Mouse (Mus musculus) midbrain, embryonic 10.5 days (tissue): ENCODE data around the gene Tectb. TPM values are rescaled to one million over a fixed set of nuclear protein-coding genes. Genes with fewer than 3 reads are reported as not detected.

Experiments
- DNase-seq: peaks from one replicate; pipeline ENCODE4 v3.0.0-alpha.2; 2017; ENCODE audit warnings: low spot score
- H3K27ac ChIP-seq: fragments of 300-500 bp; sonication (generic); replicated peaks from 2 replicates; pipeline ENCODE4 v1.5.1; 2016; ENCODE audit warnings: mild to moderate bottlenecking
- H3K27me3 ChIP-seq: fragments of 300-500 bp; sonication (generic); 2 replicates; pipeline ENCODE4 v1.6.1; 2016; ENCODE audit warnings: low read depth, mild to moderate bottlenecking; ENCODE audit not compliant: poor library complexity, severe bottlenecking
- H3K36me3 ChIP-seq: fragments of 300-500 bp; sonication (generic); 2 replicates; pipeline ENCODE4 v1.6.1; 2016; ENCODE audit warnings: mild to moderate bottlenecking, moderate library complexity
- H3K4me1 ChIP-seq: fragments of 300-500 bp; sonication (generic); 2 replicates; pipeline ENCODE4 v1.6.1; 2016
- H3K4me3 ChIP-seq: fragments of 300-500 bp; sonication (generic); 2 replicates; pipeline ENCODE4 v1.5.1; 2016; ENCODE audit warnings: mild to moderate bottlenecking, moderate library complexity
- H3K9me3 ChIP-seq: fragments of 300-500 bp; sonication (generic); replicated peaks from 2 replicates; pipeline ENCODE4 v1.6.1; 2016; ENCODE audit warnings: mild to moderate bottlenecking
- WGBS: fragments of 180-500 bp; shearing (Covaris S2); methylation state at CpG from one replicate; pipeline ENCODE4 v1.1.7; 2016; 5-methylcytosine and 5-hydroxymethylcytosine counted together
- polyA plus RNA-seq: library from polyadenylated mRNA; unstranded; fragments of >200 nt; fragmentation: Nextera tagmentation; extraction: Ambion mirVana; gene quantifications from 2 replicates; pipeline ENCODE4 v1.2.1, GENCODE M21; 2016

The Tectb gene
- polyA plus RNA-seq, 1 experiment from 2014 or later = not detected

DNA sequence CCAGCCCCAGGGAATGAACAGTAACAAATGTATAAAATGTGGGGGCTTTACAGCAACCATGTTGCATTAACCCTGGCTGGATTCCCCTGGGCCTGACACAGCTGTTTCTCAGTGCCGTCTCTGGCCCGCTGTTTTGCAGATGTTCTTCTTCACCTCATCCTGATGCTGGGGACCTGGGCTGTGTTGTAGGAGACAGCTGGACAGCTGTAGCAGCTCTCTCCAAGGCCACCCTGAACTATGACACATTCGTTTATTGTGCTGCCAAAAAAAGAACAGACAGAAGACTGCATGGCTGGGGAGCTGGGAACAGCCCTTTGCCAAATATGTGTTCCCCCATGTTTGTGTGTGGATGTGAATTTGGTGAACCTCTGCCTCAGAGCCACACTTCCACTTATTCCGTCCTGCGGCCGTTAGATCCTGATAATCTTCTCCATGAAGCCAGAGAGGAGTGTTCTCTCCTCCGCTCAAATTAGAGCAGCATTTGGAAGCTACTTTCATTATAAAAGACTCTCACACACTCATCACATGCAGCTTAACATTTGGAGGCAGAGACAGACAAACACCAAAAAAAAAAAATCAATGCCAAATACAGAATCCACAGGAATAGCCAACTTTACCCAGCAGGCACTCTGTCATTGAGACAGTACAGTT, 14.1 kb downstream of the Tectb start:
- WGBS = 92% methylated on average over 7 of the region's 7 CpGs
- H3K27ac ChIP-seq = peak overlapping the region; percentile 28; the same call in 1 of the 2 replicates
- no peaks in the 10 kb centered on the region for H3K36me3 ChIP-seq
- peaks cover 7% of the 10 kb centered on the region; the same call in 1 of the 2 replicates for H3K27me3 ChIP-seq
- H3K9me3 ChIP-seq = no peaks in the 10 kb centered on the region
- H3K4me1 ChIP-seq = peaks cover 35% of the 10 kb centered on the region
- no peak for DNase-seq
- no peak overlapping the region for H3K4me3 ChIP-seq

DNA sequence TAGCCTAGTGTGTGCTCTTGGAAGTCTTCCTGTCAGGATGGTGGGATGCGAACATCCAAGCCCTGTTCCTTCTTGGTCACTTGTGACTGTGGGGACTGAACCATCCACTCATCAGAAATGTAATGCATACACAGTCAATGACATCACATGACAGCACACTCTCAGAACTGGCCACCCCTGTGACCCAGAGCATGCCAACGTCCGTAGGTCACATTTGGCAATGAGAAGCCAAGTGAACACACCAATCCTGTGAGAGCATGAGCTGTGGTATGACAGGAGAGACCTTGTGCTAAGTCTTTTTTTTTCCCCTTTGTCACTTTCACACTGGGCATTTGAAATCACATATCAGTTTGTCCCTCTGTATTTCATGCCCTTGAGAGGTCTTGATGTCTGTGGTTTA, 15.0 kb downstream of the Tectb start:
- H3K4me3 ChIP-seq = no peak overlapping the region
- no peaks in the 10 kb centered on the region for H3K36me3 ChIP-seq
- peaks cover 35% of the 10 kb centered on the region for H3K4me1 ChIP-seq
- H3K27me3 ChIP-seq = peaks cover 7% of the 10 kb centered on the region; the same call in 1 of the 2 replicates
- 87% methylated on average over 3 of the region's 3 CpGs for WGBS
- no peak for DNase-seq
- H3K9me3 ChIP-seq = no peaks in the 10 kb centered on the region
- H3K27ac ChIP-seq = no peak overlapping the region

DNA sequence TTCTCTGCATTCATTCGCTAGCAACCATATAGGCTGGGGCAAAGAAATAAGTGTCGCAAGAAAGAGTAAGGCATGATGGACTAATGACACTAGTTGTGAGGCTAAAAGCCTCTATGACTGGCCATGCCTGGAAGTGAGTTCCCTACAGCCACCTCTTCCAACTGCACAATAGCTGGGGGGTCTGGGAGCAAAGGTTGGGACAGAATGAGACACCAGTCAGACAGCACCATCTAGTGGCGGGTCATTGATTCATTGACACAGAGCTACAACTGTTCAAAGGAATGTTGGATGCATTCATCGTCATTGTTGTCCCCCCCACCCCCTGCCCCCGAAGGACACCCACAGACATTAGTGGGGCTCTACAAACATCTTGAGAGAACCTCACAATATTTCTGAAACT, 17.8 kb downstream of the Tectb start:
- Histone ChIP-seq H3K27me3 (peaks cover 7% of the 10 kb centered on the region; the same call in 1 of the 2 replicates), H3K27ac (peak overlapping the region; percentile 78), H3K4me3 (peak overlapping the region; percentile 37), H3K4me1 (peaks cover 22% of the 10 kb centered on the region), H3K9me3 (no peaks in the 10 kb centered on the region), H3K36me3 (no peaks in the 10 kb centered on the region)
- peak; percentile 82 for DNase-seq
- 35% methylated on average over 5 of the region's 5 CpGs for WGBS

DNA sequence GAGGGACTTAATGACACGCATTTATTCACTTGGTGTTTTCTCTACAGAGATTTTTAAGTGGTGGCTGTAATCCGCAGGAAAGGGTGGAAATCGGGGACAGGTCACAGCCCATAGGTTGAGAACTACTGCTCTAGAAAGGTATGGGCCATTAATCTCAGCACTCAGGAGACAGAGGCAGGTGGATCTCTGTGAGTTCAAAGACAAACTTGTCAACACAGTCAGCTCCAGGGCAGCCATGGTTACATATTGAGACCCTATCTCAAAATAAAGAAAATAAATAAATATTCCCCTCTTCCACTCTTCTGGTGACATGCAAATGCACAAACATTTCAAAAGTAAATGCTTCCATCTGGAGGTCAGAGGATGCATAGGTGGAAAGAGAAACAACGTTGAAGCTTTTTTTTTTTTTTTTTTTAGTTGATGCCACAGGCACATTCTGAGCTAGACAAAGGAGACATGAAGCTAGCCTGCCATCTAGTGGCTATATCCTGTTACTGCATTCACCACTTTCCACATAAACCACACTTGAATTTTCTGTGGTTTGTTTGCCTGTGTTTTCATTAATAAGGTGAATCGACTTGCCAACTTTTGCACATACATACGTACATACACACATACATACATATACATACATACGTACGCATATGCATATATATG, 26.1 kb downstream of the Tectb start:
- Histone ChIP-seq H3K27ac (no peak overlapping the region), H3K36me3 (no peaks in the 10 kb centered on the region), H3K4me1 (0 out of 2 replicates have a peak, but pooled peaks cover 2% of the 10 kb centered on the region), H3K9me3 (no peaks in the 10 kb centered on the region), H3K4me3 (no peak overlapping the region), H3K27me3 (peaks cover 4% of the 10 kb centered on the region; the same call in 1 of the 2 replicates)
- peak; percentile 30 for DNase-seq
- 38% methylated on average over 8 of the region's 8 CpGs for WGBS

DNA sequence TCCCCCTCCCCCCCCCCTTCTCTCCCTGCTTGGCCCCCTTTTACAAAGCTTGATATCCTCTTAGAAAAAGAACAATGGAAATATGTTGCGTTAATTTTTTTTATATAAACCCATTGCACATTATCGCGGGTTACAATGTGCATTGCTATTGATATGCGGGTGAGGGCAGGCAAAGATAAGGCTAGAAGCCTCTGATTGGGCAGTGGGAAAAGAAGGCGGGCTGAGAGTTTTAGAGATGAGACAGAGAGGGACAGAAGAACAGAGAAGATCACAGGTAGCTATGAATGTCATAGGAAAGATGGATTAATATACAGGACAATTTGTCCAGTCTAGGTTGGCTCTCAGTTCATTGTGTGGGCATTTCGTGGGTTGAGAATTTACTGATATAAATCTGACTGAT, 26.7 kb downstream of the Tectb start:
- Histone ChIP-seq H3K27me3 (peaks cover 4% of the 10 kb centered on the region; the same call in 1 of the 2 replicates), H3K4me3 (no peak overlapping the region), H3K4me1 (no peaks in the 10 kb centered on the region), H3K9me3 (no peaks in the 10 kb centered on the region), H3K27ac (no peak overlapping the region), H3K36me3 (no peaks in the 10 kb centered on the region)
- DNase-seq = no peak
- WGBS = 61% methylated on average over 6 of the region's 6 CpGs

DNA sequence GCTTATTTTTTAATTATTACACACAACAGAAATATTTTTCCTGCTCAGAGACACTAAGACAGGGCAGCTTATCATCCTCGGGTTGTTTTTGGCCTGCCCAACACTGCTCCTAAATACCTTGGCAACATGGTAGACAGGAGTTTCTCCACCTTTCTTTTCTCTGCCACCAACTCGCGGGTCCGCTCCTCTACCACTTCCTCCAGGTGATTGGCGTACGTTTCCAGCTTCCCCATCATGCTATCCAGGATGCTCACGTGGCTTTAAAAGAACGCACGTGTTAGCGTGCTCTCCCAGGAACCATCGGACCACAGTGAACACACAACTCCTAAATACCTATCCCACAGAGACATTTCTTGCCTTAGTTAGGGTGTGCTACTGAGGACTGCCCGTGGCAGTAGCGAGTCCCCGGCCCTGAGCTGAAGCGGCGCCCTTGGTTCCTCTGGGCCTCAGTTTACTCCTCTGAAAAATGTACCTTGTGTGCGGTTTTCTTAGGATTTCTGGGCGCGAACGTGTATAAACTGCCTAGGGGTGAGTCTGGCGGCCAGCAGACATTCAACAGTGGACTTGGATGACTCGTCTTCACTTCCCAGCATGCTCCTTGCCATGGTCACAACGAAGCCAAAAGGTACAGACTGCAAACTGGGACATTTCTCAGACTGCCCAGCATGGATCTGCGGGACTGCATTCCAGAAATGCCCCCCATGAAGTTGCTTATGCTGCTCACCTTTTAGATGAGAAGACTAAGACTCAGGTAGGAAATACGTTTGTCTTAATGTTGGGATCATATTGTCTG, 27.4 kb downstream of the Tectb start:
- Histone ChIP-seq H3K9me3 (no peaks in the 10 kb centered on the region), H3K4me1 (no peaks in the 10 kb centered on the region), H3K4me3 (no peak overlapping the region), H3K36me3 (no peaks in the 10 kb centered on the region), H3K27me3 (peaks cover 4% of the 10 kb centered on the region; the same call in 1 of the 2 replicates), H3K27ac (no peak overlapping the region)
- no peak for DNase-seq
- 69% methylated on average over 25 of the region's 25 CpGs for WGBS

DNA sequence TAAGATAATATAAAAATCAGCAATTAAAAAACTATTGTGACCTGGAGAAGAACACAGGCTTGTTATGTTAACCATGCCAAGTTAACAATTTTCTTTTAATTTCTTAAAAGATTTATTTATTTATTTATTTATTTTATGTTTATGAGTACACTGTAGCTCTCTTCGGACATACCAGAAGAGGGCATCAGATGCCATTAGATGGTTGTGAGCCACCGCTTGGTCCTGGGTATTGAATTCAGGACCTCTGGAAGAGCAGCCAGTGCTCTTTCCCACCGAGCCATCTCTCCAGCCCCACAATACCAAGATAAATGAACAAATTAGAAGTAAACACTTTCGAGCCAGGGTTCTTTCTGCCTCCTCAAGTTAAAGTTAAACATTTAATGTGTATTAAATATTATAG, 28.1 kb downstream of the Tectb start:
- 83% methylated on average over 4 of the region's 4 CpGs for WGBS
- no peaks in the 10 kb centered on the region for H3K4me1 ChIP-seq
- peaks cover 4% of the 10 kb centered on the region; the same call in 1 of the 2 replicates for H3K27me3 ChIP-seq
- no peak overlapping the region for H3K4me3 ChIP-seq
- no peak overlapping the region for H3K27ac ChIP-seq
- H3K9me3 ChIP-seq = no peaks in the 10 kb centered on the region
- no peak for DNase-seq
- H3K36me3 ChIP-seq = no peaks in the 10 kb centered on the region

DNA sequence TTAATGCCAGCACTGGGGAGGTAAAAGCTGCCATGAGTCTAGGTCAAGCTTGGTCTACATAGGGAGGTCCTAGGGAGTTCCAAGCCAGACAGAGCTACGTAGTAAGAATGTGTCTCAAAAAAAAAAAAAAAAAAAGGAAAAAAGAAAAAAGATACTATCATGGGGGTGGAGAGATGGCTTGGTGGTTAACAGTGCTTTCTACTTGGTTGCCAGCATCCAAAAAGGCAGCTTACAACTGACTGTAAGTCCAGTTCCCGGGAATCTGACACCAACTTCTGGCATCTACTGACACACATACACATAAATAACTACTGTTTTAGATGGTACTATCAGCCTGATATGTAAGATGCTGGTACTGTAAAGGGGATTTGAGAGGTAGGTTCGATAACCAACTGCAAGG, 28.6 kb downstream of the Tectb start:
- no peak overlapping the region for H3K27ac ChIP-seq
- H3K4me3 ChIP-seq = no peak overlapping the region
- 86% methylated on average over 3 of the region's 3 CpGs for WGBS
- no peaks in the 10 kb centered on the region for H3K4me1 ChIP-seq
- no peaks in the 10 kb centered on the region for H3K9me3 ChIP-seq
- no peaks in the 10 kb centered on the region for H3K36me3 ChIP-seq
- H3K27me3 ChIP-seq = peaks cover 4% of the 10 kb centered on the region; the same call in 1 of the 2 replicates
- DNase-seq = no peak

DNA sequence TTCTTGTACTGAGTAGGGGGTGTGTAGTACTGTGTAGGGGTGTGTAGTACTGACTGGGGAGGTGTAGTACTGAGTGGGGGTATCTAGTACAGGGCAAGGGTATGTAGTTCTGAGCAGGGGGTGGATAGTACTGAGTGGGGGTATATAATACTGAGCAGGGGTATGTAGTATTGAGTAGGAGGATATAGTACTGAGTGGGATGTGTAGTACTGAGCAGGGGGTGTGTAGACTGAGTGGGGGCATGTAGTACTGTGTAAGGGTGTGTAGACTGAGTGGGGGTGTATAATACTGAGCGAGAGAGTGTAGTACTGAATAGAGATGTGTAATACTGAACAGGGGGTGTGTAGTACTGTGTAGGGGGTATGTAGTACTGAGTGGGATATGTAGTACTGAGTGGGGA, 31.2 kb downstream of the Tectb start:
- no peak for DNase-seq
- WGBS = 92% methylated on average over 1 of the region's 1 CpGs
- no peaks in the 10 kb centered on the region for H3K4me1 ChIP-seq
- H3K27me3 ChIP-seq = peaks cover 4% of the 10 kb centered on the region; the same call in 1 of the 2 replicates
- no peak overlapping the region for H3K4me3 ChIP-seq
- no peaks in the 10 kb centered on the region for H3K36me3 ChIP-seq
- no peaks in the 10 kb centered on the region for H3K9me3 ChIP-seq
- no peak overlapping the region for H3K27ac ChIP-seq

DNA sequence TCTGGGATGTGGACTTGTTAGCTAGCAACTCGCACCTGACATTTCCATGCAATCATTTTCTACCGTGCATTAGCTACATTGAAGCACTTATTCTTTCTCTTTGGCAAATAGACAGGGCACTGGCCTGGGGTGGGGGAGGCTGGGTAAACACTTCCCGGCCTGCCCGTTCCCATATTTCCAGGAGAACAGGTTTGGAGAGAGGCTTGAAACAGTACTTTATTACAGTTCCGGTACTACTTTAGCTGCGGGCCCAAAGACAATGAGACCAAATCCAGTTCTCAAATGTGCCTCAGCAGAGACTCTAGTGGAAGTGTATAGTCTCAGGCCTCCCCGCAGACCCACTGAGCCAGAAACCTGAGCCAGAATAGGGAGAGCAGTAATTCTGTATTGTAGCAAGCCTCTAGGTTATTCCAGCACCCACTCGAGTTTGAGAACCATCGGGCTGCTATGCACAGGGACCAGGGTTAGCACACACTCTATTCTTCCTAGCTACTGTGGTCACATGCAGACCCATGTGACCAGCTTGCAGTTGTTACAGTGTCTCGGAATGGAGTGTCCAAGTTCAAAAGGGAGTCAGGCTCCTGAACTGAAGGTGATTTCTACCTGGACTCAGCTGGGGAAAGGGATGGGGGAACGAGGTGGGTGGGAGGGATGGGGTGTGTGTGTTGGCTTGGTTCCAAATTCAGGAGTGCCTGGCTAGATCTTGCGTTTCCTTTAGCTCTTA, 33.2 kb downstream of the Tectb start:
- no peak overlapping the region for H3K27ac ChIP-seq
- 91% methylated on average over 12 of the region's 12 CpGs for WGBS
- no peaks in the 10 kb centered on the region for H3K36me3 ChIP-seq
- H3K27me3 ChIP-seq = no peaks in the 10 kb centered on the region
- H3K4me1 ChIP-seq = peaks cover 3% of the 10 kb centered on the region
- no peaks in the 10 kb centered on the region for H3K9me3 ChIP-seq
- no peak overlapping the region for H3K4me3 ChIP-seq
- no peak for DNase-seq

DNA sequence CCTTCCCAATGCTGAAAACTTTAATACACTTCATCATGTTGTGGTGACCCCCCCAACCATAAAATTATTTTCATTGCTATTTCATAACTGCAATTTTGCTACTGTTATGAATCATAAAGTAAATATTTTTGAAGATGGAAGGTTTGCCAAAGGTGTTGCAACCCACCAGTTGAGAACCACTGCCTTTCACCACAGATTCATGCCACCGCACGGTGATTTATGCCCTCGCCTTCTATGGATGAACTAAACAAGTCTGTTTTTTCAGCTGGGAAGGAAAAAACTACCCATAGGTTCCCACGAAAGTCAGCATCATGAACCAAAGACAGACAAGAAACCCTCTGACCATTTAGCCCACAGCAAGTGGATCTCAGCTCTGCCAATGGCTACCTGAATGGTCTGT, 36.3 kb downstream of the Tectb start:
- Histone ChIP-seq H3K4me3 (no peak overlapping the region), H3K36me3 (no peaks in the 10 kb centered on the region), H3K9me3 (no peaks in the 10 kb centered on the region), H3K4me1 (peaks cover 8% of the 10 kb centered on the region), H3K27ac (no peak overlapping the region), H3K27me3 (peaks cover 8% of the 10 kb centered on the region; the same call in 1 of the 2 replicates)
- 89% methylated on average over 4 of the region's 4 CpGs for WGBS
- no peak for DNase-seq

DNA sequence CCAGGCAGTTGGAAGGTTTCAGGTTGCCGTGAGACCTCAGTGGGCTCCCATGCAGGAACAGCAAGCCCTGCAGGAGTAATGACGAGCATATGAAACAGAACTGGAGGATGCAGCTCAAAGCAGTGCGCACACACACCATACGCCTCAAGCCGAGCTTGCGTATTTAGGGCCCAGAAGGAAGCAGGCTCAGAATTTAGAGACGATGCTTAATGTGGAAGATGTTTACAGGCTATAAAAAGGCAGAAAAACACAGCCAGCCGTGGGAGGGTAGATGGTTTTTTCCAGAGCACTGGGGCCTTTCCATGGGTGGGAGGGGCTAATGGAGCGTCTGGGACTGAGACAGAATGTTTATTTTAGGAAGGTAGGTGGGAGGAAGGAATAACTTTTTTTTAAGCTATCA, 36.8 kb downstream of the Tectb start:
- Histone ChIP-seq H3K36me3 (no peaks in the 10 kb centered on the region), H3K9me3 (no peaks in the 10 kb centered on the region), H3K4me1 (peaks cover 8% of the 10 kb centered on the region), H3K27me3 (peaks cover 8% of the 10 kb centered on the region; the same call in 1 of the 2 replicates), H3K27ac (no peak overlapping the region), H3K4me3 (no peak overlapping the region)
- WGBS = 87% methylated on average over 9 of the region's 9 CpGs
- DNase-seq = no peak
